Comparison of ENCODE assay signal across 8 mouse cellular contexts in genomic region chr10:82986993-82987349, GRCm38 (mm10). TPM values are rescaled to one million over a fixed set of nuclear protein-coding genes. Genes with fewer than 3 reads are reported as not detected.
DNase-seq lines count a peak whose midpoint lies in the region; ATAC-seq and TF ChIP-seq lines count a peak whose summit lies in the region.

No protein-coding gene starts in this region.

- no peak for DNase-seq in cerebellum, adult 2 months
- DNase-seq in cerebellum, adult 9-10 months, result no peak
- no peak for DNase-seq in limb, embryonic 14.5 days (ENCODE audit: low spot score)
- DNase-seq in cerebellum, postnatal 4 days (ENCODE audit: low spot score in 2 of 2), result no peak
- no peak for DNase-seq in lung, postnatal 4 days

- H3K27me3 ChIP-seq in cerebellum, adult 2 months (ENCODE audit: control insufficient read depth, insufficient read depth, low read length), result no peaks in the 10 kb centered on the region
- H3K27me3 ChIP-seq in megakaryocyte, embryonic 14.5 days (replicated peaks), result peaks cover 12% of the 10 kb centered on the region
- 0 out of 2 replicates have a peak, but pooled peaks cover 4% of the 10 kb centered on the region for H3K27me3 ChIP-seq in limb, embryonic 14.5 days (ENCODE audit: control insufficient read depth, insufficient read depth, low read length)
- H3K27me3 ChIP-seq in stomach, embryonic 15.5 days (replicated peaks), result 0 out of 2 replicates have a peak, but pooled peaks cover 7% of the 10 kb centered on the region

- no peaks in the 10 kb centered on the region for H3K9me3 ChIP-seq in megakaryocyte, embryonic 14.5 days
- no peaks in the 10 kb centered on the region for H3K9me3 ChIP-seq in limb, embryonic 14.5 days (ENCODE audit: control insufficient read depth, low read length)
- no peaks in the 10 kb centered on the region for H3K9me3 ChIP-seq in stomach, embryonic 15.5 days

- H3K4me3 ChIP-seq in cerebellum, adult 2 months (replicated peaks; ENCODE audit: insufficient read depth, low read depth, low read length), result peak overlapping the region; percentile 67
- peak overlapping the region; percentile 95 for H3K4me3 ChIP-seq in megakaryocyte, embryonic 14.5 days (replicated peaks)
- H3K4me3 ChIP-seq in limb, embryonic 14.5 days (replicated peaks; ENCODE audit: low read length), result peak overlapping the region; percentile 77
- peak overlapping the region; percentile 75 for H3K4me3 ChIP-seq in stomach, embryonic 15.5 days (replicated peaks)

- TF ChIP-seq CTCF in cerebellum, adult 2 months (IDR thresholded peaks at IDR 0.05; ENCODE audit: borderline replicate concordance, insufficient read depth, low read depth, low read length), result no peak

- H3K4me1 ChIP-seq in cerebellum, adult 2 months (ENCODE audit: control insufficient read depth, insufficient read depth, low read length), result peaks cover 12% of the 10 kb centered on the region; the same call in 1 of the 2 replicates
- peaks cover 86% of the 10 kb centered on the region for H3K4me1 ChIP-seq in megakaryocyte, embryonic 14.5 days
- 0 out of 2 replicates have a peak, but pooled peaks cover 16% of the 10 kb centered on the region for H3K4me1 ChIP-seq in limb, embryonic 14.5 days (ENCODE audit: control insufficient read depth, insufficient read depth, low read length)
- peaks cover 39% of the 10 kb centered on the region for H3K4me1 ChIP-seq in stomach, embryonic 15.5 days

- ATAC-seq in megakaryocyte, adult 5-6 weeks (ENCODE audit: poor library complexity, severe bottlenecking), result no peak
- no peak for ATAC-seq in limb, embryonic 14.5 days (ENCODE audit: low FRiP score, low read depth)
- ATAC-seq in stomach, embryonic 15.5 days (ENCODE audit: insufficient read depth, low FRiP score, low read depth), result no peak

- H3K27ac ChIP-seq in cerebellum, adult 2 months (ENCODE audit: insufficient read depth, low read length), result no peak overlapping the region
- no peak overlapping the region for H3K27ac ChIP-seq in limb, embryonic 14.5 days (replicated peaks; ENCODE audit: low read depth, low read length)
- H3K27ac ChIP-seq in stomach, embryonic 15.5 days, result no peak overlapping the region

- H3K36me3 ChIP-seq in megakaryocyte, embryonic 14.5 days (replicated peaks; ENCODE audit: low read length), result peaks cover 23% of the 10 kb centered on the region
- no peaks in the 10 kb centered on the region for H3K36me3 ChIP-seq in limb, embryonic 14.5 days (ENCODE audit: control insufficient read depth, insufficient read depth, low read length)
- H3K36me3 ChIP-seq in stomach, embryonic 15.5 days, result no peaks in the 10 kb centered on the region

- 31% methylated on average over 8 of the region's 8 CpGs for WGBS in cerebellum, adult 2 months
- WGBS in limb, embryonic 14.5 days, result 12% methylated on average over 8 of the region's 8 CpGs
- WGBS in stomach, embryonic 15.5 days, result 22% methylated on average over 8 of the region's 8 CpGs

- peak overlapping the region; percentile 62 for H3K4me2 ChIP-seq in limb, embryonic 14.5 days (replicated peaks; ENCODE audit: low read depth, low read length, severe bottlenecking)
- peak overlapping the region; percentile 98 for H3K4me2 ChIP-seq in stomach, embryonic 15.5 days

- no peak for TF ChIP-seq POLR2A in cerebellum, adult 2 months (IDR thresholded peaks at IDR 0.05; ENCODE audit: borderline replicate concordance, insufficient read depth, low read length)
- TF ChIP-seq POLR2A in limb, embryonic 14.5 days (IDR thresholded peaks at IDR 0.05; ENCODE audit: borderline replicate concordance, extremely low read depth, insufficient read depth, insufficient read length), result no peak

- H3K9ac ChIP-seq in limb, embryonic 14.5 days (ENCODE audit: low read depth, low read length, severe bottlenecking), result peak overlapping the region; percentile 78
- 0 out of 2 replicates have a peak overlapping the region, but pooled peaks have one; percentile 57 for H3K9ac ChIP-seq in stomach, embryonic 15.5 days

RNA-seq across cellular contexts. Expression of gene Chst11, which starts 1.7 kb away (rescaled TPM):
- polyA plus RNA-seq in cerebellum, adult 2 months (2012; rRNA removed), result 21.1 and 22.6 TPM in 2 replicates
- 10.4 and 12.4 TPM in 2 replicates for polyA plus RNA-seq in megakaryocyte, embryonic 14.5 days (2012; ENCODE audit: insufficient read depth, low replicate concordance)
- 2.6 and 3.2 TPM in 2 replicates for total RNA-seq in megakaryocyte, adult 5-6 weeks (2015)
- 3.9 and 5.9 TPM in 2 replicates for total RNA-seq in megakaryocyte, adult 5-6 weeks (2017)
- 27.6 and 38.4 TPM in 2 replicates for polyA plus RNA-seq in limb, embryonic 14.5 days (2012; rRNA removed)
- polyA plus RNA-seq in limb, embryonic 14.5 days (2014; fragmentation: Nextera tagmentation; extraction: Ambion mirVana), result 5.2 and 5.9 TPM in 2 replicates
- polyA plus RNA-seq in stomach, embryonic 15.5 days (2015; fragmentation: Nextera tagmentation; extraction: Ambion mirVana), result 1.2 and 1.4 TPM in 2 replicates
